Mouse (Mus musculus) bone marrow, adult 2 months (tissue): ENCODE results near the gene Lrrc71.

ENCODE experiments used
- CTCF ChIP-seq: fragments of 200-500 bp; IDR thresholded peaks from 2 replicates; pipeline ENCODE4 v1.5.1; 2011; ENCODE audit warnings: low read length, control low read depth; ENCODE audit not compliant: control insufficient read depth, insufficient read depth
- POLR2A ChIP-seq: fragments of 200-500 bp; IDR thresholded peaks from 2 replicates; pipeline ENCODE4 v1.6.1; 2011; ENCODE audit warnings: low read depth, mild to moderate bottlenecking, control low read depth, low read length, borderline replicate concordance; ENCODE audit not compliant: control insufficient read depth

GRCm38 (mm10) chr3:87794922-87795325, 46.5 kb upstream of the Lrrc71 start, which contains the start of gene Ntrk1:
- no peak for TF ChIP-seq POLR2A
- TF ChIP-seq CTCF: no peak
